Mouse (Mus musculus) myocyte (in vitro differentiated cells): ENCODE data around the gene Cdc42bpb. TPM values are rescaled to one million over a fixed set of nuclear protein-coding genes. Genes with fewer than 3 reads are reported as not detected.
A peak's percentile ranks its signal among the peaks of the same experiment; 100 is the strongest.

Source experiments
- H3K27me3 ChIP-seq: one replicate; pipeline ENCODE4 v1.6.1; 2011; ENCODE audit not compliant: control insufficient read depth, insufficient read depth, insufficient read length
- H3K36me3 ChIP-seq: one replicate; pipeline ENCODE4 v1.6.1; 2011; ENCODE audit not compliant: control insufficient read depth, insufficient read depth
- H3K4me2 ChIP-seq: one replicate; pipeline ENCODE4 v1.6.1; 2011; ENCODE audit warnings: low read depth, control low read depth
- H3K4me3 ChIP-seq: one replicate; pipeline ENCODE4 v1.5.1; 2011; ENCODE audit warnings: mild to moderate bottlenecking, control low read depth, moderate library complexity
- H3K79me2 ChIP-seq: one replicate; pipeline ENCODE4 v1.6.1; 2011; ENCODE audit not compliant: control insufficient read depth, insufficient read depth
- H3ac ChIP-seq: one replicate; pipeline ENCODE4 v1.6.1; 2011; ENCODE audit not compliant: control insufficient read depth, insufficient read length
- E2F4 ChIP-seq: IDR thresholded peaks from one replicate; pipeline ENCODE4 v1.6.1; 2011; ENCODE audit warnings: mild to moderate bottlenecking, control low read depth, moderate library complexity; ENCODE audit not compliant: insufficient read depth
- MAX ChIP-seq: IDR thresholded peaks from one replicate; pipeline ENCODE4 v1.6.1; 2011; ENCODE audit warnings: low read depth, mild to moderate bottlenecking, control low read depth
- MYOD1 ChIP-seq, 3 experiments: IDR thresholded peaks; one replicate each; pipeline ENCODE4 v1.6.1; 2011; ENCODE audit warnings: control low read depth in 2 of 3, low read depth in 2 of 3, mild to moderate bottlenecking in 2 of 3, moderate library complexity in 1 of 3; ENCODE audit not compliant: insufficient read length in 2 of 3, control insufficient read depth in 1 of 3
- MYOG ChIP-seq, 3 experiments: IDR thresholded peaks; one replicate each; pipeline ENCODE4 v1.6.1; 2011; ENCODE audit warnings: control low read depth in 2 of 3, low read depth in 2 of 3, mild to moderate bottlenecking in 2 of 3; ENCODE audit not compliant: insufficient read length in 2 of 3, control insufficient read depth in 1 of 3, insufficient read depth in 1 of 3
- REST ChIP-seq: IDR thresholded peaks from one replicate; pipeline ENCODE4 v1.6.1; 2011; ENCODE audit warnings: mild to moderate bottlenecking, control low read depth, moderate library complexity; ENCODE audit not compliant: insufficient read depth, insufficient read length
- TCF12 ChIP-seq: IDR thresholded peaks from one replicate; pipeline ENCODE4 v1.6.1; 2011; ENCODE audit warnings: mild to moderate bottlenecking, control low read depth; ENCODE audit not compliant: poor library complexity, insufficient read depth, severe bottlenecking
- TCF3 ChIP-seq: IDR thresholded peaks from one replicate; pipeline ENCODE4 v1.6.1; 2011; ENCODE audit warnings: low read depth, control low read depth; ENCODE audit not compliant: insufficient read length
- USF1 ChIP-seq: IDR thresholded peaks from one replicate; pipeline ENCODE4 v1.6.1; 2011; ENCODE audit warnings: low read depth, mild to moderate bottlenecking, control low read depth, moderate library complexity
- polyA plus RNA-seq: library from polyadenylated mRNA; unstranded; fragments of >200 nt; fragmentation: generic; extraction: Trizol; gene quantifications from one replicate; pipeline ENCODE4 v1.2.1, GENCODE M21; 2012; ENCODE audit warnings: missing spikeins

Gene Cdc42bpb
- polyA plus RNA-seq, 1 experiment: 43.2 TPM

DNA sequence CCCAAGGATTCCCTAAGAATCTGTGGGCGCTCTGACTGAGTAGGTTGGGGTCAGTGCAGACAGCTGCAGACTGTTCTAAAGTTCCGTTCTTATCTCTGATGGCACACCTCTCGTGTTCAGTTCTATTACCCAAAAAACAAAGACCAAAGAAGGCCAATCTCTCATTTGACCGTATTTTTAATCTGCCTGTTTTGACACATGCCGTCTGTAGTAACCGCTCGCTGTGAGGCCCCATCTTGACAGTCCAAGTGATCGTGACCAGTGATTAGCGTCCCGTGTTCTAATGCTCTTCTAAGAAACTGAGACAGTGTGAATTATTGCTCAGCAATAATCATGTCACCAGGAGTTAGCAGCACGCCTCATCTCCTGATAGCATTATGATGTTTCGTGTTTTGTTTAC lies 110.9 kb downstream of the Cdc42bpb start:
- Histone ChIP-seq H3K4me2 (no peak overlapping the region), H3ac (no peak overlapping the region), H3K36me3 (no peaks in the 10 kb centered on the region), H3K79me2 (no peaks in the 10 kb centered on the region), H3K4me3 (no peak overlapping the region), H3K27me3 (no peaks in the 10 kb centered on the region)
- no peak for TF ChIP-seq MYOD1 (IDR thresholded peaks at IDR 0.05; ENCODE audit: control insufficient read depth in 1 of 3, insufficient read length in 2 of 3, low read depth in 2 of 3)
- no peak for TF ChIP-seq E2F4

DNA sequence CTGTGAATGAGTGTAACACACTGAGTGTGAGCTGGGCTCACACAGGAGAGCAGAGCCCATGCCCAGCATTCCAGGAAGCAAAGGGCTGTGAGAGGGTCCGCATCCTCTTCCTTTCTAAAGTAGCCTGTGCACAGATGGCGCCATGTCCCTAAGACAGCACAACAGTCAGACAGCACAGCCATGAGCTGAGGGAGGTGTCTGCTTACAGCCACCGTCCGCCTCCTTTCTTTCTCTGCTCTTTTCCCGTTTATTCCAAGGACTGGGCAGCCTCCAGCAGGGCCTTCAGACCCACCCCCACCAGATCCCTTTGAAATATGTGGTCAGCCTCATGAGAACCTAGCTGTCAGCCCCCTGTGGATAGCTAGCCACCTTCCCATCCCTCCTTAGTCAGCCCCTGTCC lies 112.3 kb downstream of the Cdc42bpb start:
- no peak overlapping the region for H3ac ChIP-seq
- H3K27me3 ChIP-seq: no peaks in the 10 kb centered on the region
- H3K36me3 ChIP-seq: no peaks in the 10 kb centered on the region
- TF ChIP-seq REST (no peak), TCF3 (no peak)
- no peak overlapping the region for H3K4me2 ChIP-seq
- H3K79me2 ChIP-seq: no peaks in the 10 kb centered on the region
- no peak overlapping the region for H3K4me3 ChIP-seq

DNA sequence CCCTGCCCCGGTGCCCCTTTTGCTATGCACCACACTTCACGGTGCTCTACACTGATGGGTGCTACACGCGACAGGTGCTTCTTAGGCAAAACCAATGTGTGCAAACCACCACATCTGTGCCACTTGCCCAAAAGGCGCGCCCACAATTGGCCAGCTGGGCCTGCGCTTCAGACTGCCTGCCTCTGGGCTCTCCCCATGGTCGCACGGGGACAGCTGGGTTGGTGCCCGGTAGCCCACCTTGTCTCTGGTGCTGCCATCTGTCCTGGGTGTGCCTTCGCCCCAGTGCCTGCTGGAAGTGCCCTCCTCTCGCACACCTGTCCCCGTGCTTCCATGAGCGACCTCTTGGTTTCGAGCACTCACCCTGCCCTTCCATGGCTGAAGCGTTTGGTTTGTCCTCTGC lies 113.9 kb downstream of the Cdc42bpb start:
- no peak overlapping the region for H3ac ChIP-seq
- no peaks in the 10 kb centered on the region for H3K27me3 ChIP-seq
- H3K4me2 ChIP-seq: no peak overlapping the region
- H3K4me3 ChIP-seq: no peak overlapping the region
- H3K79me2 ChIP-seq: no peaks in the 10 kb centered on the region
- no peak for TF ChIP-seq E2F4
- peak; percentile 24 for TF ChIP-seq TCF12
- TF ChIP-seq MYOG (IDR thresholded peaks at IDR 0.05; ENCODE audit: control insufficient read depth in 1 of 3, insufficient read depth in 1 of 3, insufficient read length in 2 of 3, low read depth in 2 of 3): peak in 2 of 3 experiments; percentile 96 to 98
- peak in 2 of 3 experiments; percentile 81 to 89 for TF ChIP-seq MYOD1 (IDR thresholded peaks at IDR 0.05; ENCODE audit: control insufficient read depth in 1 of 3, insufficient read length in 2 of 3, low read depth in 2 of 3)
- TF ChIP-seq MAX: no peak
- peak; percentile 56 for TF ChIP-seq TCF3
- H3K36me3 ChIP-seq: peaks cover 7% of the 10 kb centered on the region

DNA sequence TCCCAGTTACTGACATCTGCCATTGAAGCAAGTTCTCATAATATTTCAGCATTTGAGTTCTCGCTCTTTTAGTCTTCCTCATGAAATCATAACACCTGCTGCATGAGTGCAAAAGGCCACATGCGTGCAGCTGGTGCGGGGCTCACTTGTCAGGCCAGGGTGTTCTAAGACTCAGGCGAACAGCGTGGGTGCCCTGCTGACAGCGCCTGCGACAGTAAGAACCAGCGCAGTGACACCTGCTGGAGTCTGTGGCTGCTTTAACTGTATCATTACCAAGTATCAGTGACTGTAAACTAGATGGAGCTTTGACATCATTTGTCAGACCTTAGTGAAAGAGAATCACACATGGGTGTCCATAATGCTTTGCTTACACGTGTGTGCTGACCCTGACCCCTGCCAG lies 126.3 kb downstream of the Cdc42bpb start:
- no peak for TF ChIP-seq USF1
- TF ChIP-seq MYOD1 (IDR thresholded peaks at IDR 0.05; ENCODE audit: control insufficient read depth in 1 of 3, insufficient read length in 2 of 3, low read depth in 2 of 3): peak in 2 of 3 experiments; percentile 42 to 53
- TF ChIP-seq MYOG (IDR thresholded peaks at IDR 0.05; ENCODE audit: control insufficient read depth in 1 of 3, insufficient read depth in 1 of 3, insufficient read length in 2 of 3, low read depth in 2 of 3): peak in 2 of 3 experiments; percentile 13 to 54
- Histone ChIP-seq H3K4me3 (no peak overlapping the region), H3K27me3 (no peaks in the 10 kb centered on the region), H3K79me2 (no peaks in the 10 kb centered on the region), H3ac (no peak overlapping the region), H3K36me3 (peaks cover 8% of the 10 kb centered on the region), H3K4me2 (no peak overlapping the region)

DNA sequence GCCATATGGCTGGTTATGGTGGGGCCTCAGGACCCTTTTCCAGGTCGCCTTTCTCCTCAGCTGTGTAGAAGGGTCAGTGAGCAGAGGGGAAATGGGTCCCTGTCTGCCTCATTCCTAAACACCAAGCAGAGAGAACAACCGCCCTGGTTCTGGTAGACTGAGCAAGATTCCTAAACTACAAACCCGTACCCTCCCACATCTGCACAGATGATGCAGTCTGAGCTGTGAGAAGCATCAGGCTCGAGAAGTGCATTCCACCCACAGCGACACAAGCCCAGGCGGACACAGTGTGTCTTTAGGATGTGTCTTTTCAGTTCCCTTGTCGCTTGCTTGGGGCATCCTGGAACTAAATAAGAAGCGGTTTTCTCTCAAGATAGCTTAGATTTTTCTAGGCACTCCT lies 127.4 kb downstream of the Cdc42bpb start:
- Histone ChIP-seq H3K36me3 (no peaks in the 10 kb centered on the region), H3K79me2 (no peaks in the 10 kb centered on the region), H3K4me2 (no peak overlapping the region), H3K27me3 (no peaks in the 10 kb centered on the region), H3ac (no peak overlapping the region), H3K4me3 (no peak overlapping the region)
- TF ChIP-seq E2F4: no peak

DNA sequence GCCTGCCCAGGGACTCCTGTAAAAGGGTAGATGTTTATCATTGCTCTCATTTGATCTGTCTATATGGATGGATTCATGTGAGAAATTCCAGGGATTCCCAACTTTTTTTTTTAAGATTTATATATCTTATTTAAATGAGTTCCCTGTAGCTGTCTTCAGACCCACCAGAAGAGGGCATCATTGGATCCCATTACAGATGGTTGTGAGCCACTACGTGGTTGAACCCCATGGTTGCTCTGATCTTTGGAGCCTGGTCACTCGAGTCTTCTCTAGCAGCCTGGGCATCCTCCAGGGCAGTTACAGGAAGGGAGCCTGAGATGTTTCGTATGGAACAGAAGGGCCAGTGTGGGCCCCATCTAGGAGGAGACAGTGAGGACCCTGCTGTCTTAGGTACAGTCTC lies 128.4 kb downstream of the Cdc42bpb start:
- Histone ChIP-seq H3K4me3 (no peak overlapping the region), H3ac (no peak overlapping the region), H3K79me2 (no peaks in the 10 kb centered on the region), H3K4me2 (no peak overlapping the region), H3K36me3 (no peaks in the 10 kb centered on the region), H3K27me3 (no peaks in the 10 kb centered on the region)
- TF ChIP-seq REST (no peak), TCF12 (no peak), MYOD1 (IDR thresholded peaks at IDR 0.05; ENCODE audit: control insufficient read depth in 1 of 3, insufficient read length in 2 of 3, low read depth in 2 of 3) (no peak)

DNA sequence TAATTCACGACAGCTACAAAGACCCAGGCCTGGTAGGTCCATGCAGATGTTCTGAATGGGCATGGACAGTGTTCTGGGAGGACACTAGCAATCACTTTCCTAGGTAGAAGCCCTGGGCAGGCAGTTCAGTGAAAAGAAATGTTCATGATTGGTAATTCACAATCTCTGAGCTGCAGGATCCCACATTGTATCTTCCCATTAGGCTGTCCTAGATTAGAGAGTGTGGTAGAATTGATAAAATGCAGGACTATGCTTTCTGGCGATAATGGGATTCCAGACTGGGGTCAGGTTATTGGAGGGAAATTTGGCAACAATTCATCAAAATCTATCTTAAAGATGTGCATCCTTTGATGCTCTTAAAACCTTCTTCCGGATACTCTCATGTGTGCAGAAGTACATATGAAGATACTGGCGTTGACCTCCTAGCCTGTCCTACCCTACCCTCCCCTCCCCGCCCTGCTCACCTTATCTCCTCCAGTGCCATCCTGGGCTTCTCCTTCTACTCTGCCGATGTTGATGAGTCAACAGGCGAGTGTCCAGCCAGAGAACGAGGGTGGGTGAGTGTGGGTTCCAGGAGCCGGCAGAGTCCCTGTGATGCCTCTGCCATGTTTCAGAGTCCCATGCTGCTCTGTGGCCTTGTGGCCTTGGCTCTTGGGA lies 130.6 kb downstream of the Cdc42bpb start:
- no peak overlapping the region for H3K4me3 ChIP-seq
- H3ac ChIP-seq: no peak overlapping the region
- no peaks in the 10 kb centered on the region for H3K27me3 ChIP-seq
- H3K36me3 ChIP-seq: peaks cover 4% of the 10 kb centered on the region
- no peak for TF ChIP-seq MYOD1 (IDR thresholded peaks at IDR 0.05; ENCODE audit: control insufficient read depth in 1 of 3, insufficient read length in 2 of 3, low read depth in 2 of 3)
- no peaks in the 10 kb centered on the region for H3K79me2 ChIP-seq
- no peak overlapping the region for H3K4me2 ChIP-seq
